Mouse (Mus musculus) heart, adult 2 months (tissue): ENCODE data around the gene Phyhd1.

Experiments
- CTCF ChIP-seq: fragments of 200-600 bp; IDR thresholded peaks from 2 replicates; pipeline ENCODE4 v1.8.1; 2022; ENCODE audit warnings: antibody characterized with exemption, mild to moderate bottlenecking, moderate library complexity
- EP300 ChIP-seq: fragments of 200-500 bp; IDR thresholded peaks from 2 replicates; pipeline ENCODE4 v1.6.1; 2011; ENCODE audit warnings: low read depth, low read length, control low read depth; ENCODE audit not compliant: insufficient read depth
- POLR2A ChIP-seq: fragments of 200-500 bp; IDR thresholded peaks from 2 replicates; pipeline ENCODE4 v1.6.1; 2011; ENCODE audit warnings: mild to moderate bottlenecking, low read depth, low read length, control low read depth; ENCODE audit not compliant: insufficient read depth

DNA sequence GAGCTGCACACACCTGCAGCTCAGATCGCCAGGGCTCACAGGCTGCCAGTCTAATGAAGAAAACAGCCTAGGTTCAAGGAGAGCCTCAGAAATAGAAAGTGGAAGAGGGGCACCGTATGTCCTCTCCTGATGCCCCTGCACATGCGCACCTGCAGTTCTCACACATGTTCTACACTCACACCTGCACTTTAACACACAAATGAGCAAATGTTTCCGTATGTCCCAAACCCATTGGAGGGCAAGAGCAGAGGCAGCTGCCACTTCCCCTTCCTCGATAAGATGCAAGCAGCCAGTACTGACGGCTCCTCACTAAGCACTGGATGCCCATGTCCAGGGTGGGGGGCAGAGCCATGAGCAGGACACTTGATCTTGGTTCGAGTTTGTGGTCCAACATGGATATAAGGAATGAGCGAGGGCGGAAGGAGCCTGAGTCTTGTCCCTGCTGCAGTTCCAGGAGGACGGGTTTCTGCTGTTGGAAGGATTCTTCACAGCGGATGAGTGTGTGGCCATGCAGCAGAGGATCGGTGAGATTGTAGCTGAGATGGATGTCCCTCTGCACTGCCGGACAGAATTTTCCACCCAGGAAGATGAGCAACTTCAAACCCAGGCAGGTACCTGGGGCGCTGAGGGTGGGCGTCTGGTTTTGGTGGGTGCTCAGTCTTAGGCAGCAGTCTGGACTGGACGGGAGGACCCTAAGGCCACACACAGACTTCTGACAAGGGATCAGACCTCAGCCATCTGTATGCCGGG, 3.4 kb downstream of the Phyhd1 start:
- TF ChIP-seq POLR2A (no peak), CTCF (no peak), EP300 (no peak)
